Mouse (Mus musculus) liver (tissue): ENCODE measurements at regions not wholly inside any gene's neighbourhood (a gene's known extent, or its start where the extent isn't known, plus 50 kb on each side); places are given as distances from the start of the nearest gene placed in this dataset.
"Not testable (repeated sequence)": the region's sequence is repeated elsewhere in the genome, so short reads cannot be mapped to it uniquely, and the experiment has no call there.

Source experiments
- DNase-seq: peaks from one replicate; pipeline ENCODE4 v3.0.0-alpha.2; 2020; ENCODE audit warnings: mixed read lengths

DNA sequence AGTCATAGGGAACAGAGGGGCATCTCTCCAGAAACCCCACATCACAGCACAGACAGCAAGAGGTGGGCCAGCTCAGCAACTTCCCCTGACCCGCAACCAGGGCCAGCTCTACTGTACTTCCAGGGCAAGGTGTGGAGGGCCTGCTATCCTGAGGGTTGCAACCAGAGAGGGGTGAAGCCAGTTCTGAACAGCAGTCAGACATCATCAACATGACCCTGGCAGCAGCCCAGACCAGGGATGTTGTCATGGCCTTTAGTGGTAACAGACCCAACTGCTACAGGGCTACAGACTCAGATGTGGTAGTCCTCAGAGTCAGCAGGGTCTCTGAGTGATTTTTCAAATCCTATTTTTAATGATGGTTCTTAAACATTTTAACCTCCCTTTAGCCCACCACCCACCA, 104.0 kb upstream of the Arid1b start:
- DNase-seq: no peak

DNA sequence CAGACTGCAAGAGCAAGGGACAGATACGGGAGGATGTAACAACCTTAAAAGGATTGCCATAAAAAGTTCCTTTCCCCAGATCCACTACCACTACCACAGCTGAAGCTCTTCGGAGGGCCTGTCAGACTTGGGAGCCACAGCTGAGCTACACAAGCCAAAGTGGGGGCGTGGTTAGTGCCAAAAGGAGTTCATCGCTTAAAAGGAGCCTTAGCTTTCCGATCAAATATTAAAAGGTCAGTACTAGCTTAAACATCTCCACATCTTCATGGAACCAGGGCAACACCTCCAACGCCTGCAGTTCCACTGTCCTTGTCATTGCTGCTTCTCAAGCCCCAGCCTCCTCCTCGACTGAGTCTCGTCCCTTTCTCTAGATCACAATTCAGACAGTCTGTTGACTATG, 102.6 kb upstream of the Arid1b start:
- no peak for DNase-seq

DNA sequence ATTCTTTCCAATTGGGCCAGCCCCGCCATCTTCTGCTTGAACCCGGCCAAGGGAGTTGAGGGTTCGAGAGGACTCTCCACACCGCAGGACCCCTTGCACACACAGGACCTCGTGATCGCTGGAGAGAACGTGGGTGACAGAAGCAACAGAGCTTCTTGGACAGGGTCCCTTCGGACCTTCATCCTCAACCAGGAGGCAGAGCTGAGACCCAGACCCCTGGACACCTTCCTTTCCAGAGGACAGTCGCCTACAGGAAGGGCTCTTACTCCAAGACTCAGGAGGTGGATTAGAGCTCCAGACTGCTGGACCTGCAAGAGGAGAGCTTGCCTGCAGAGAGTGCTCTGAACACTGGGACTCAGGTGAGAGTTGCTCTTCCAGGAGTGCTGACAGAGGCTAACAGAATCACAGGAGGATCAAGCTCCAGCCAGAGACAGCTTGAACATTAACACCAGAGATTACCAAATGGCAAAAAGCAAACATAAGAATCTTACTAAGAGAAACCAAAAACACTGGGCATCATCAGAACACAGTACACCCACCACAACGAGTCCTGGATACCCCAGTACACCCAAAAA, 99.3 kb upstream of the Arid1b start:
- DNase-seq: not testable (repeated sequence)

DNA sequence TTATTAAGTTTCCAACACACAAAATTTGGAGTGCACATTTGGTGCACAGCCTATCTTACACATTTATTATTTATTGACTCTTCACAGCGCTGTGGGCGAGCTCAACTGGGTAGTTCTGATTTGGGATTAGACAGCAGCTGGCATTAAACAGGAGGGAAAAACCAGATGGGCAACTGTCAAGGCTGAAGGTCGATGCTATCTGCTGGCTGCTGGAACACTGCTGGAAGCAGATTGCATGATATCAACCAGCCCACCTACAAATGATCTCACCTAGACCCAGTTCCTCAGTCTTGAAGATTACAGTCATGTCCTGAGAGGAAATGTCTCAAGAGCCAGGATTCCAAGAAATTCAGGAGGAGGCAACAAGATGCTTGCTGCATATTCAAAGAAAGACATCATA, 91.0 kb upstream of the Arid1b start:
- no peak for DNase-seq

DNA sequence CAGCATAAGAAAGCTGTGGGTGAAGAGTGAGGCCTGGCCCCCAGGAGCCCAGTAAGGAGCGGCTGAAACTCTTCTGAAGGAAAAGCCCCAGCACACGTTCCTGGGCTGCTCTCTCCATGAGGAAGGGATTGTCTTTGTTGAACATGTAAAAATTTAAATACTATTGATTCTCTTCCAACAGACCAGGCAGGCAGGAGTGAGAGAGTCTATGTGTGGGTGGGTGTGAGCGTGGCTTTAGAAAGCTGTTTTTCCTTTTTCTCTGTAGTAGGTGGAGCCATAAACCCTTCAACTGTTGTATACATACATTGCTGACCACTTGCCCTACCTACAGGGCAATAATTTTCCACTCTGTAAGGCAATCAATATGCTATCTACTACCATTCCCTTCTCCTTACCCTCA, 87.6 kb upstream of the Arid1b start:
- no peak for DNase-seq

DNA sequence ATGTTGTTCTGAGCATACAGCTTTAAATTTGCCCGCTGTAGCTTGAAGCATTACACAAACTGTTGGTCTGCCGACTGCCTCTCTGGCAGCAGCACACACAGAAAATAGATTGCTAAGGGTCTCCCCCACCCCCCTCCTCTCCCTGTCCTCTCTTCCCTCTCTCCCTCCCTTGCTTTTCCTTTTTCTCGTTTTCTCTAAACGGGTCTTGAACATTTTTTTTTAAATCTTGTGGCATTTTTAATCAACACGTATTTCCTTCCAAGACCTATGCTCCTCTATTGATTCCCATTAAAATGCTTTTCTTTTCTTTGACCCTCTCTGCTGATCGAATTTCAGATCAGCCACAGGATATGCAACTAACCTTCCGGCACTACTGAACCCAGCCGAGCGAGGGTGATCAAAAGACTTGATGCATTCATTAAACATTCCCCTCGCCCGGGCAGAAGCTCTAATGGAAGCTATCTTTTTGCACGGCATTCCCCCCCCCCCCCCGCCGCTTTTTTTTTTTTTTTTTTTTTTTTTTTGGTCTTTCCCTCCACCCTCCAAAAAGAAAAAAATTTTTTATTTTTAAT, 86.9 kb upstream of the Arid1b start:
- DNase-seq: peak; percentile 32

DNA sequence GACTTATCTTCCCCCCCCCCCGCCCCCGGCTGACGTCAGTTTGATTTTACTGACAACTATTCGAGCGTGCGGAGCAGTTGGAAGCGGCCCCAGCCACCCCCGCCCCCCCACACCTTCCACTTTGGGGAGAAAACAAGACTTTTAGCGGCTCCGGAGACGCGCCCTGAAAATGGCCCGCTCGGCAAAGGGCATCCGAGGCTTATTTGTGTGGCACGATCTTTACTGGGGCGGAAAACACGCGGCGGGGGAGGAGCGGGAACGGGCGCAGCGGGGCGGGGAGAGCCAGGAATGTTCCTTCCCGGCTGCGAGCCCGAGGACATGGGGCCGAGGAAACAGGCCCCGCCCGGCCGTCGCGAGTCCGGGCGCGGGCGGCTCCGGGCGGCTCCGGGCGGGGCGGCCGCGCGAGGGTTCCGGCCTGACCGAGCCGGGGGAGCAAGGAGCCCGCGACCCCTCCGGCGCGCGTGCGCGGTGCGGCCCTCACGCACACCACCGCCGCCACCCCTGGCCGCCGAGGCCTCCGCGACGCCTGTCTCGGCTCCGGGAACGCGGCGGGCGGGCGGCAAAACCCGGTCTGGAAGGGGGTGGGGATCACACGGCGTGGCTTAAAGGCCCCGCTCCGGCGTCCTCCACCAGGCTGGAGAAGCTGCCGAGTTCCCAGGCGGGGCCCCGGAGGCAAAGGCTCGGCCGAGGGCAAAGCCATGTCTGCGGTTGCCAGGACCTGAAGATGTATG, 86.1 kb upstream of the Arid1b start:
- peak; percentile 85 for DNase-seq

DNA sequence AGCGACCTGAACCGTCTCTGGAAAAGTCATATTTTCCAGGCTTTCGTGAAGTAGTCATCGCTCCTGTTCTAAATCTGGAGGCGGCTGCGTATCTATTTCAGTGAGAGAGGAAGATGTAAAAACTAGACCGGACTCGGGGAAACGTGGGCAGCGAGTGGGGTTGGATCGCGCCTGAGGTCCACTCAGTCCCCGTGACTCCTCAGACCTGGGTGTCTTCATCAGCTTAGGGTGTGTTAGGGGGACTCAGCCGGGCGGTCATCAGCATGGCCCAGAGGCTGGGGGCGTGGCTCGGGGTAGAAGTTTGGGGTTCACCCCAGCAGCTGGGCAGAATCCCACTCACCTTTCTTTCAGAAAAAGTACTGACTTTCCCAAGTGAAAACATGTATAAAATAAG, 85.6 kb upstream of the Arid1b start:
- peak; percentile 12 for DNase-seq

DNA sequence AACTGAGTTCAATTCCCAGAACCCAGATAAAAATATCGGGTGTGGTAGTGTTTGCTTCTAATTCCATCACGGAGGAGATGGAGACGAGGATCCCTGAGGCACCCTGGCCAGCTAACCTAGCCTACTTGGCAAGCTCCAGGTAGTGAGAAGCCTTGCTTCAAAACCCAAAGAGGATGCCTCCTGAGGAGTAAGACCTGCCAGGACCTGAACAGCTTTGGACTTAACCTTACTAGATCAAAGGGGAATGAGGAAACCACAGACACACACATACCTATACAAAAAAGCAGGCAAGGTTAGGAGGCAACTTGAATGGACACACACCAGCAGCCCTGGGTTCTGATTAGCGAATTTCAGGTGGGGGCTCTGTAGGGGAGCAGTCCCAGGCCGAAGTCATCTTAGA, 84.0 kb upstream of the Arid1b start:
- DNase-seq: no peak

DNA sequence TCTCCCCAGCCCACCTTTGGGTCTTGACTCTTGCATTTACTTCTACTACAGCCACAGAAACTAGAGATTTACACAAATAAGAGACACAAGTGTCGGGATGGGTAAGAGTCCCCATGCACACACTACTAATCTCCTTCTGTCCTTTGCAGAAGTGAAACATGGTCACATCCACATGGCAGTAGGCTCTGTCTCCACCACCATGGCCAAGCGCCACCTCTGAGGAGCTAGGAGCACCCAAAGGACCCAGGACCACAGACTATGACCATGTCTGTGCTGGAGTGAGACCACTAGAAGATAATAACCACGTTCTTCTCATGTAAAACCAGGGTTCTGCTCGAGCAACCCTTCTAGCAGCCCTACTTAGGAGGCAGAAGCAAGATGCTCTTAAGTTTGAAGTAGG, 81.1 kb upstream of the Arid1b start:
- DNase-seq: no peak

DNA sequence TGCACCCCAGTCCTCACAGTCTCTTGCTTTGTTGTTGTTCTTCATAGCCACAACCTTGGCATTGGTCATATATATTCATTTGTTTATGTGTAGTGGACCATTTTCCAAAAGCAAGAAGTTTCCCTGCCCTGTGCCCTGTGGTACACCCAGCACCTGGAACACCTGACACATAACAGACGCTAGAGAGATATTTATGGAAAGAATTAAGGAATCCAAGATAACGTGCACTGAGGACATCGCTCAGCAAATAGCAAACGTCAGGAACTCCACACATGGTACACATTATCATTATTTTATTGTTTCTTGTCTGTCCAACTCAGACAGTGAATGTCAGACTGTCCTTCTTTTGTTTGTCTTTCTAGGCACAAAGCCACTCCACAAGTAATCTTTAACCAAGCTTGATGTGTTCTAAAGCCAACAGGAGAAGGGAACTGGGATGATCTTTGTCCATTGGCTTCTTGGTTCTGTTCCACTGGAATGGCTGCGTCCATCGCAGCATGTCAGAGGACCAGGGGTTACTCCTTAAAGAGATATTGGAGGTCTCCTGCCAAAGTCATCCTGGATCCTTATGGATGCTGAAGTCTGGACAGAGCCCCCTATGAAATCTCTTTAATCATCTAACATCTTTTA, 74.2 kb upstream of the Arid1b start:
- no peak for DNase-seq

DNA sequence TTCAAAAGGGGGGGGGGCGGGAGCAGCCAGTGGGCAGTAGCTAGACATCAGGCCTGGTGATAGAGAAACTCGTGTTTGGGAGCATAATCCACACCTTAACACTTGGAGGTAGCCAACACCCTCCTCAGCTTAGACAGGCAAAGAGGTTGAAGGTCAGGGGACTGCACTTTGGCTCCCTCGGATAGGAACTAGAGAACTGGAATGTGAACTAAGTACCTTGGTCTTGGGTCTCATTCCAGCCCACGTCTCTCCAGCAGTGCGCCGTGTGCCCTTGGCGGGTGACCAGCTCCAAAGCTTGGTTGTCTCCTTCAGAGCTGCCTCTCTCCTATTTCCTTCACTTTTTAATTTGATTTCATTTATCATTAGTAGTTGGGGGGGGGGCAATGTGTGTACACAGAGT, 73.0 kb upstream of the Arid1b start:
- DNase-seq: no peak

DNA sequence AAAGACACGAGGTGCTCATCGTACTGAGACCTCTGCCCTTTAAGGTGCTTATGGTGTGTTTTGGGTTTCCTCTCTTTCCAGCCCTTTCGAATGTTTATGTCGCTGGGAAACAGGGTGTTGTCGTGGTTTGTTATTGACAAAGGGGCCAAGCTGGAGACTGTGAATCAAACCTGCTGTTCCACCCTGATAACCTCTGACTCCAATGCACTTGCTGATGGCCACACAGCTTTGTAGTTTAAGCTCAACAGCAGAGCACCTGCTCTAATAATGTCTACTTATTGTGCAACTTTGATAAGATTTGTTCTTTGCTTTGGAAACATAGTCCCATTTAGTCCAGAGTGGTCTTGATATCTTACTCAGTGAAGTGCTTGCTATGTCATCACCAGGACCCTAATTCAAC, 65.5 kb upstream of the Arid1b start:
- no peak for DNase-seq

DNA sequence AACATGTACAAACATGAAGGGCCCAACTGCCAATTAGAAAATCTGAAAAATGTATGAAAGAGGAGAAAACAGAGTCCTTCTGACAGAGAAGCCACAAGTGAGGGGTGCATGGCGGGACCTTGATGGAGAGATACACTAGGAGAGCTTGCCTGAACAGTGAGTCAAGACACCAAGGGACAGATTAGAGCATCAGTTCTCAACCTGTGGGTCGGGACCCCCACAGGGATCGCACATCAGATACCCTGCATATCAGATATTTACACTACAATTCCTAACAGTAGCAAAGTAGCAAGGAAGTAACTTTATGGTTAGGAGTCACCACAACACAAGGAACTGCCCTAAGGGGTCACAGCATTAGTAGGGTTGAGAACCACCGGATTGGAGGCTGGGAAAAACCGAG, 58.9 kb upstream of the Arid1b start:
- DNase-seq: no peak

DNA sequence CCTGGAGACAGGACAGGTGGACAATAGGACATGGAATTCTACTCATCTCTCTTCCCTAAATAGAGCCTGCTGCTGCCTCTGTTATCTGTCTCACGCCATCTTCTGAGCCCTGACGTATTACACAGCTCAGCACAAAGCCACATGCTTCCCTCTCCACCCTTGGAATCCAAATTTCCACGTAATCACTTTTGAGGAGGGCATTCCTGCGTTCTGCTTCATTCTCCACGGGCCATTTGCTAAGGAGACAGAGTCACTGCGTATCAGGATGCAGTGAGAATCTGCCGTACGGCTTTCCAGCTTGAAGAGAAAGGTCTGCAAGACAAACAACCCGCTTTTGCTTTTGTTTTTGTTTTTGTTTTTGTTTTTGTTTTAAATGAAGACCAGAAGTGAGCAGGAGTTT, 53.5 kb upstream of the Arid1b start:
- DNase-seq: no peak

DNA sequence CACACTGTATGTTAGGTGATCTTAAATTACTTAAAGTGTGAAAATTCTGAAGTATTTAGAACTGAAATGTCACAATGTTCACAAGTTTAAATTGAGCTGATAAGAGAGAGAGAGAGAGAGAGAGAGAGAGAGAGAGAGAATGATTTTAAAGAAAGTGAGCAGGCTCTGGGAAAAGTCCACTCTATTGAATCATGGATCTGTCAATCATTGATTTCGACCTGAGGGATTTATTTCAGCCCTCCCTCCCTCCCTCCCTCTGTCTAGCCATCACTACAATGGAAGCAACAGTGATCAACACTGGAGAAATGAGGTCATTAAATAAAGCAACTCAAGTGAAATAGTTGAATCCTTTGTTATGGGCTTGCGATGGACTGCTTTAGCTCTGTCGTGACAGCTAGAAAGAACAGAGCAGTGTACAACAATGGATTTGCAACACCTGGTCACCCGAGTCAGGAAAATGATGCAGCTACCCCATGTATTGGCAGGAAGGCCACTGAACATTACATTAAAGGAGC, 52.8 kb upstream of the Arid1b start:
- no peak for DNase-seq

DNA sequence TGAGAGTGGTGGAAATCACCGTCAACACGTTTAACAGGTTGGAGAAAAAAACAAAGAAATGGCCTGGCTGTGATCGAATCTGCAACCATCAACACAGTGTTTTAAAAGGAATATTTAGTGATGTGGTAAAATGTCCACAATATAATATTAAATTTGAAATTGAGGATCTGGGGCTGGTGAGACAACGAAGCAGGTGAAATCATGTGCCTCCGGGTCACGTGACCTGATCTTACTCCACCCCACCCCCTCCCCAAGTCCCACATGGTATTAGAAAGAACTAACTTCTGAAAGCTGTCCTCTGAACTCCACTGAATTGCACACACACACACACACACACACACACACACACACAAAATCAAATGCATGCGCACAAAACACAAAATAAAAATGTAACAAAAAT, 51.3 kb upstream of the Arid1b start:
- no peak for DNase-seq
